Mouse (Mus musculus): ENCODE data around the gene Srgap3. TPM values are rescaled to one million over a fixed set of nuclear protein-coding genes. Genes with fewer than 3 reads are reported as not detected.

Srgap3 gene
- polyA plus RNA-seq, 1 experiment from 2014 or later: 0.35 TPM

DNA sequence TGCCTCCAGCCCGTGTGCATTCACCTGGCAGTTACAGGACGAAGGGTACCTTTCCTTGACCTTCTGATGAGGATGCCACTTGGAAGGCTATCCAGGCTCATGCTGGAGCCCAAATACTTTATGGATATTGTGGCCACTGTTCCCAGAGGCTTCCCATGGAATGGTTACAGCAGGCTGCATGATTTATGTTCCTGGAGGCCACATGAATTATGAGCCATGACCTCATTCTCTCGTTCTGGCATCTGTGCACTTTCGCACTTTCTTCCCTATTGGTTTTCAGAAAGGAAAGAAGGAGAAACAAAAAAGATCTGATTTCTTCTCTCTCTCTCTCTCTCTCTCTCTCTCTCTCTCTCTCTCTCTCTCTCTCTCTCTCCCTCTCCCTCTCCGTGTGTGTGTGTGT is 104.6 kb downstream of the Srgap3 start:
- DNase-seq (ENCODE audit: low spot score) (no peak), ATAC-seq (no peak)
- no peaks in the 10 kb centered on the region for H3K36me3 ChIP-seq (ENCODE audit: insufficient read depth, low read length)
- no peak overlapping the region for H3K27ac ChIP-seq (ENCODE audit: low read length)
- H3K4me2 ChIP-seq (replicated peaks; ENCODE audit: low read depth, low read length): no peak overlapping the region
- H3K4me1 ChIP-seq (ENCODE audit: insufficient read depth, low read depth, low read length): no peaks in the 10 kb centered on the region
- WGBS: 66% methylated on average over 5 of the region's 5 CpGs
- H3K9ac ChIP-seq (replicated peaks; ENCODE audit: low read depth): no peak overlapping the region
- no peaks in the 10 kb centered on the region for H3K27me3 ChIP-seq (replicated peaks; ENCODE audit: insufficient read depth, low read length)
- H3K9me3 ChIP-seq (ENCODE audit: low read length): no peaks in the 10 kb centered on the region
- H3K4me3 ChIP-seq (ENCODE audit: low read depth, low read length): no peak overlapping the region
- no peak for TF ChIP-seq EP300 (IDR thresholded peaks at IDR 0.05)
- TF ChIP-seq CTCF (IDR thresholded peaks at IDR 0.05): no peak

DNA sequence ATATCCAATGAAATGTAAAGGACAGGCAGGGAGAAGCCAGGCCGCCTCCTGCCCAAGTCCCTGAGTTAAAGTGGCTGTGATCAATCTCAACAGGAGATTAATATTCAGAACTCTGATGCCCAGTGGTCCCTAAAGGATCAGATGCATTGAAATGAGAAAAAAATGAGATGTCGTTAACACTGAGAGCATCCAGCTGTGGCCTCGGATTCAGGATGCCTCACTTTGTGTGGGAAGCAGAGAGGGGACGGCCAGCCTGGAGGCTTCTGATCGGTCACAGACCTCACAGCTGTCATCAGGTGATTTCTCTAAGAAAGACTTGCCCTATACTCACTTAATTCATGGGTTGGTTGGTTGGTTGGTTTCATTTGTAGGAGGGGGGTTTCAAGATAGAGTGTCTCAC is 106.7 kb downstream of the Srgap3 start:
- Histone ChIP-seq H3K27ac (ENCODE audit: low read length) (no peak overlapping the region), H3K9ac (replicated peaks; ENCODE audit: low read depth) (no peak overlapping the region), H3K36me3 (ENCODE audit: insufficient read depth, low read length) (no peaks in the 10 kb centered on the region), H3K4me3 (ENCODE audit: low read depth, low read length) (no peak overlapping the region), H3K27me3 (replicated peaks; ENCODE audit: insufficient read depth, low read length) (no peaks in the 10 kb centered on the region), H3K9me3 (ENCODE audit: low read length) (no peaks in the 10 kb centered on the region), H3K4me2 (replicated peaks; ENCODE audit: low read depth, low read length) (no peak overlapping the region), H3K4me1 (ENCODE audit: insufficient read depth, low read depth, low read length) (no peaks in the 10 kb centered on the region)
- no peak for ATAC-seq
- 79% methylated on average over 5 of the region's 5 CpGs for WGBS
- TF ChIP-seq CTCF (IDR thresholded peaks at IDR 0.05): no peak
- TF ChIP-seq EP300 (IDR thresholded peaks at IDR 0.05): no peak
- no peak for DNase-seq (ENCODE audit: low spot score)

- Histone ChIP-seq H3K36me3 (ENCODE audit: insufficient read depth, low read length) (no peaks in the 10 kb centered on the region), H3K9ac (replicated peaks; ENCODE audit: low read depth) (no peak overlapping the region), H3K9me3 (ENCODE audit: low read length) (no peaks in the 10 kb centered on the region), H3K4me2 (replicated peaks; ENCODE audit: low read depth, low read length) (no peak overlapping the region), H3K27ac (ENCODE audit: low read length) (no peak overlapping the region), H3K4me1 (ENCODE audit: insufficient read depth, low read depth, low read length) (no peaks in the 10 kb centered on the region), H3K27me3 (replicated peaks; ENCODE audit: insufficient read depth, low read length) (no peaks in the 10 kb centered on the region), H3K4me3 (ENCODE audit: low read depth, low read length) (no peak overlapping the region)
- ATAC-seq (no peak), DNase-seq (ENCODE audit: low spot score) (no peak)
- no peak for TF ChIP-seq CTCF (IDR thresholded peaks at IDR 0.05)
- TF ChIP-seq EP300 (IDR thresholded peaks at IDR 0.05): no peak
- WGBS: 74% methylated on average over 3 of the region's 3 CpGs
Measured at GRCm38 (mm10) chr6:112839391-112839790, 107.7 kb downstream of the Srgap3 start.

GRCm38 (mm10) chr6:112838879-112839278 is 108.2 kb downstream of the Srgap3 start:
- no peaks in the 10 kb centered on the region for H3K9me3 ChIP-seq (ENCODE audit: low read length)
- no peak for DNase-seq (ENCODE audit: low spot score)
- H3K27ac ChIP-seq (ENCODE audit: low read length): no peak overlapping the region
- H3K27me3 ChIP-seq (replicated peaks; ENCODE audit: insufficient read depth, low read length): no peaks in the 10 kb centered on the region
- no peak for ATAC-seq
- no peaks in the 10 kb centered on the region for H3K4me1 ChIP-seq (ENCODE audit: insufficient read depth, low read depth, low read length)
- H3K4me2 ChIP-seq (replicated peaks; ENCODE audit: low read depth, low read length): no peak overlapping the region
- H3K36me3 ChIP-seq (ENCODE audit: insufficient read depth, low read length): no peaks in the 10 kb centered on the region
- H3K4me3 ChIP-seq (ENCODE audit: low read depth, low read length): no peak overlapping the region
- 85% methylated on average over 2 of the region's 2 CpGs for WGBS
- no peak overlapping the region for H3K9ac ChIP-seq (replicated peaks; ENCODE audit: low read depth)
- TF ChIP-seq EP300 (IDR thresholded peaks at IDR 0.05) (no peak), CTCF (IDR thresholded peaks at IDR 0.05) (no peak)

DNA sequence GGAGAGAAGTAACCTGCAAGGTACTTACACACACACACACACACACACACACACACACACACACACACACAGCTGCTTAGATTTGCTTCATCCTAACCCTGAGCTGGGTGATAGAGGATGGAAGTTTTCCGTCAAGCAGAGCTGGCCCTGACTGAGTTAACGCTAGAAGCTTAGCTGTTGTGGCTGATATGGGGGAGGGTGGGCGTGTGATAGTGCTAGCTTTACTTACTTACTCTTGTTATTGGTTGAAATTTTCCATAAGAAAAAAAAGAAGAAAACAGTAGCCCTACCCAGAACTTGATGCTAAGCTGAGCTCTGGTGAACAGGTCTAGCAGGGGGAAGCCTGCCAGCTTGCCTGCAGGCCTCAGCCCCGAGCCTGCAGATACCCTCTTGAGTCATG is 110.4 kb downstream of the Srgap3 start:
- Histone ChIP-seq H3K27me3 (replicated peaks; ENCODE audit: insufficient read depth, low read length) (no peaks in the 10 kb centered on the region), H3K36me3 (ENCODE audit: insufficient read depth, low read length) (no peaks in the 10 kb centered on the region), H3K9me3 (ENCODE audit: low read length) (no peaks in the 10 kb centered on the region), H3K4me3 (ENCODE audit: low read depth, low read length) (no peak overlapping the region), H3K4me2 (replicated peaks; ENCODE audit: low read depth, low read length) (no peak overlapping the region), H3K4me1 (ENCODE audit: insufficient read depth, low read depth, low read length) (no peaks in the 10 kb centered on the region), H3K9ac (replicated peaks; ENCODE audit: low read depth) (no peak overlapping the region), H3K27ac (ENCODE audit: low read length) (no peak overlapping the region)
- WGBS: 83% methylated on average over 4 of the region's 4 CpGs
- ATAC-seq: no peak
- no peak for DNase-seq (ENCODE audit: low spot score)
- no peak for TF ChIP-seq EP300 (IDR thresholded peaks at IDR 0.05)
- TF ChIP-seq CTCF (IDR thresholded peaks at IDR 0.05): no peak

GRCm38 (mm10) chr6:112835413-112835812 is 111.7 kb downstream of the Srgap3 start:
- no peak for TF ChIP-seq CTCF (IDR thresholded peaks at IDR 0.05)
- no peak for TF ChIP-seq EP300 (IDR thresholded peaks at IDR 0.05)
- 74% methylated on average over 4 of the region's 4 CpGs for WGBS
- ATAC-seq: no peak

DNA sequence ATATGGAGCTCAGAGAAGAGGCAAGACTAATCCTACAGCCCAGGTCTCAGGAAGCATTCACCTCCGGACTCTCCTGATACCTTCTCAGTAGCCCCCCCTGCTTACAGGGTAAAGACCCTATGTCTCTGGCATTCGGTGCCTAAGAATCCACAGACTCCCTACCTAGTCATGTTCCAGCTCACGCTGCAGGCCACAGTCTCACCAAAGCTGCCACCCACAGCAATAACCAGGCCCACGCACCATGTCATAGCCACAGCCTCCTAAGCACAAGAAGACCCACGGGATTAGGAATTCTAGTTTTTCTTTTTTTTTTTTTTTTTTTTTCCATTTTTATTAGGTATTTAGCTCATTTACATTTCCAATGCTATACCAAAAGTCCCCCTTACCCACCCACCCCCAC is 112.6 kb downstream of the Srgap3 start:
- ATAC-seq (no peak), DNase-seq (ENCODE audit: low spot score) (no peak)
- no peaks in the 10 kb centered on the region for H3K27me3 ChIP-seq (replicated peaks; ENCODE audit: insufficient read depth, low read length)
- no peak overlapping the region for H3K27ac ChIP-seq (ENCODE audit: low read length)
- TF ChIP-seq EP300 (IDR thresholded peaks at IDR 0.05) (no peak), CTCF (IDR thresholded peaks at IDR 0.05) (no peak)
- H3K4me1 ChIP-seq (ENCODE audit: insufficient read depth, low read depth, low read length): no peaks in the 10 kb centered on the region
- H3K4me3 ChIP-seq (ENCODE audit: low read depth, low read length): no peak overlapping the region
- WGBS: 88% methylated on average over 5 of the region's 5 CpGs
- H3K36me3 ChIP-seq (ENCODE audit: insufficient read depth, low read length): no peaks in the 10 kb centered on the region
- no peaks in the 10 kb centered on the region for H3K9me3 ChIP-seq (ENCODE audit: low read length)
- H3K4me2 ChIP-seq (replicated peaks; ENCODE audit: low read depth, low read length): no peak overlapping the region
- H3K9ac ChIP-seq (replicated peaks; ENCODE audit: low read depth): no peak overlapping the region

More at GRCm38 (mm10) chr6:112835413-112835812, 111.7 kb downstream of the Srgap3 start:
- Histone ChIP-seq H3K9me3 (ENCODE audit: low read length) (no peaks in the 10 kb centered on the region), H3K4me2 (replicated peaks; ENCODE audit: low read depth, low read length) (no peak overlapping the region), H3K4me3 (ENCODE audit: low read depth, low read length) (no peak overlapping the region), H3K9ac (replicated peaks; ENCODE audit: low read depth) (no peak overlapping the region), H3K27me3 (replicated peaks; ENCODE audit: insufficient read depth, low read length) (no peaks in the 10 kb centered on the region), H3K4me1 (ENCODE audit: insufficient read depth, low read depth, low read length) (no peaks in the 10 kb centered on the region), H3K27ac (ENCODE audit: low read length) (no peak overlapping the region), H3K36me3 (ENCODE audit: insufficient read depth, low read length) (no peaks in the 10 kb centered on the region)
- DNase-seq (ENCODE audit: low spot score): no peak

All from lung, postnatal 0 days (tissue).